Mouse (Mus musculus) inflammation-experienced regulatory T-cells, adult 6 months (primary cell): Measurements from ENCODE around the gene Hist1h2ap. TPM values are rescaled to one million over a fixed set of nuclear protein-coding genes. Genes with fewer than 3 reads are reported as not detected.
"Not testable (repeated sequence)": the region's sequence is repeated elsewhere in the genome, so short reads cannot be mapped to it uniquely, and the experiment has no call there.

Experiments used
- ATAC-seq: one replicate; pipeline ENCODE4 v1.8.0; 2017
- polyA plus RNA-seq, 3 experiments: library from polyadenylated mRNA; unstranded; fragments of 100-300 nt; shearing (Covaris generic); gene quantifications; one replicate each; pipeline ENCODE4 v1.2.1; 2017

The Hist1h2ap gene
- 100 to 1,000 TPM in 1 of 3 experiments, 10 to 100 TPM in 2; 58.0 to 576 (median 60.6) TPM for polyA plus RNA-seq

- peak; percentile 87 for ATAC-seq
Observed at GRCm38 (mm10) chr13:21833461-21833860, at the start of gene Hist1h2ap, which contains the start of gene Hist1h2br. TSS of gene Hist1h2ap (minus strand) at chr13:21833507. TSS of gene Hist1h2br (plus strand) at chr13:21833743.

- no peak for ATAC-seq
Observed at GRCm38 (mm10) chr13:21882760-21883405, 49.6 kb upstream of the Hist1h2ap start.

- no peak for ATAC-seq
Observed at GRCm38 (mm10) chr13:21881878-21882669, 48.8 kb upstream of the Hist1h2ap start.

GRCm38 (mm10) chr13:21880735-21881134, 47.4 kb upstream of the Hist1h2ap start:
- no peak for ATAC-seq

- ATAC-seq: not testable (repeated sequence)
Observed at GRCm38 (mm10) chr13:21865503-21865902, 32.2 kb upstream of the Hist1h2ap start.

GRCm38 (mm10) chr13:21861608-21862007, 28.3 kb upstream of the Hist1h2ap start:
- ATAC-seq: no peak

GRCm38 (mm10) chr13:21855698-21856162, 22.4 kb upstream of the Hist1h2ap start:
- ATAC-seq: no peak

- ATAC-seq: no peak
Observed at GRCm38 (mm10) chr13:21855146-21855545, 21.8 kb upstream of the Hist1h2ap start.

- no peak for ATAC-seq
Observed at GRCm38 (mm10) chr13:21852215-21852945, 19.1 kb upstream of the Hist1h2ap start.

GRCm38 (mm10) chr13:21850696-21851095, 17.4 kb upstream of the Hist1h2ap start:
- not testable (repeated sequence) for ATAC-seq

- no peak for ATAC-seq
Observed at GRCm38 (mm10) chr13:21847883-21848282, 14.6 kb upstream of the Hist1h2ap start.

GRCm38 (mm10) chr13:21846356-21846755, 13.0 kb upstream of the Hist1h2ap start:
- ATAC-seq: peak; percentile 48

- peak; percentile 81 for ATAC-seq
Observed at GRCm38 (mm10) chr13:21840508-21840907, 7.2 kb upstream of the Hist1h2ap start.

- ATAC-seq: peak; percentile 56
Observed at GRCm38 (mm10) chr13:21831418-21832394, 1.6 kb downstream of the Hist1h2ap start, which contains the start of gene Hist1h4n. TSS of gene Hist1h4n (minus strand) at chr13:21832196.

- ATAC-seq: no peak
Observed at GRCm38 (mm10) chr13:21830344-21830743, 3.0 kb downstream of the Hist1h2ap start.

- no peak for ATAC-seq
Observed at GRCm38 (mm10) chr13:21828511-21828910, 4.8 kb downstream of the Hist1h2ap start.

GRCm38 (mm10) chr13:21820082-21820890, 13.0 kb downstream of the Hist1h2ap start:
- ATAC-seq: not testable (repeated sequence)

GRCm38 (mm10) chr13:21812092-21812491, 21.2 kb downstream of the Hist1h2ap start:
- ATAC-seq: not testable (repeated sequence)

- ATAC-seq: peak; percentile 36
Observed at GRCm38 (mm10) chr13:21811539-21811938, 21.8 kb downstream of the Hist1h2ap start, which contains the start of gene Hist1h4m. TSS of gene Hist1h4m (plus strand) at chr13:21811746.

- not testable (repeated sequence) for ATAC-seq
Observed at GRCm38 (mm10) chr13:21811074-21811473, 22.2 kb downstream of the Hist1h2ap start.
